In the genomic region with DNA sequence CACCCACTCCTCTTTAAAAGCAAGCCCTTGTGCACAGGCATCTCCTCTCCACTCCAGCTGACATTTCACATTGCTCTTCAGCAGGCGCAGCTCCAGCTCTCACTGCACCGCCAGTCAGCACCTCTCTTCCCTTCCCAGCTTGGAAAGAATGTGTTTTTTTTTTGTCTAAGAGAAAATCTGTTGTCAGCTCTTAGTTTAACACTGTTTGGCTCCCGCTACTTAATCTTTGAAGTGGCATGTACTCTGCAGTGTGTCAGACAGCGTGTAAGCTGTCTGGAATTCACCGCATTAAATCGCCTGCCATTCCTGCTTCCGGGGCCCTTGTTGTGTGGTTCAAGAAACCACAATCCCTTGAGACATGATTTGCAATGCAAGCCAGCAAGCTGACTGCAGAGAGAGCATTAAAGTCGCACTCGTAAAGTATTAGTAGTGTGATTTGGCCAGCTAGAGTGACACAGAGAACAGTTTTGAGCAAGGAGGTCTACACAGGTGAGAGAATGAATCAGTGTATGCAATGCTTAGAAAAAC, we compare ENCODE assay signal across 8 mouse cellular contexts.
DNase-seq lines count a peak whose midpoint lies in the region; ATAC-seq and TF ChIP-seq lines count a peak whose summit lies in the region.

No protein-coding gene starts in this region.

- intact Hi-C loops in gastrocnemius, postnatal 14 days (cut with DNase I; ENCODE audit: low total_unique reads): no loop called here

- no peaks in the 10 kb centered on the region for H3K36me3 ChIP-seq in heart, embryonic 10.5 days
- H3K36me3 ChIP-seq in stomach, embryonic 16.5 days (ENCODE audit: control insufficient read depth, insufficient read depth, low read length): no peaks in the 10 kb centered on the region
- no peaks in the 10 kb centered on the region for H3K36me3 ChIP-seq in stomach, postnatal 0 days (ENCODE audit: control insufficient read depth, insufficient read depth, low read length)
- H3K36me3 ChIP-seq in hindbrain, embryonic 16.5 days (ENCODE audit: control insufficient read depth, insufficient read depth, low read length): no peaks in the 10 kb centered on the region

- H3K27me3 ChIP-seq in heart, embryonic 10.5 days (ENCODE audit: insufficient read depth, poor library complexity, severe bottlenecking): no peaks in the 10 kb centered on the region
- H3K27me3 ChIP-seq in stomach, embryonic 16.5 days (ENCODE audit: control insufficient read depth, insufficient read depth, low read length): no peaks in the 10 kb centered on the region
- H3K27me3 ChIP-seq in stomach, postnatal 0 days (ENCODE audit: control insufficient read depth, insufficient read depth, low read length): no peaks in the 10 kb centered on the region
- H3K27me3 ChIP-seq in hindbrain, embryonic 16.5 days (replicated peaks; ENCODE audit: control insufficient read depth, insufficient read depth, low read length): no peaks in the 10 kb centered on the region

- peak; percentile 77 for DNase-seq in heart, embryonic 10.5 days (ENCODE audit: low spot score)
- DNase-seq in heart, adult 18-20 months: no peak
- DNase-seq in stomach, postnatal 0 days (ENCODE audit: low spot score): no peak
- peak; percentile 1 for DNase-seq in yolk sac, embryonic 10.5 days (ENCODE audit: low spot score)
- DNase-seq in spleen, postnatal 4 days (ENCODE audit: low spot score in 2 of 2): no peak
- DNase-seq in gastrocnemius, postnatal 14 days: no peak

- H3K27ac ChIP-seq in heart, embryonic 10.5 days: no peak overlapping the region
- no peak overlapping the region for H3K27ac ChIP-seq in stomach, embryonic 16.5 days (ENCODE audit: low read length)
- no peak overlapping the region for H3K27ac ChIP-seq in stomach, postnatal 0 days (replicated peaks)
- H3K27ac ChIP-seq in hindbrain, embryonic 16.5 days (ENCODE audit: low read depth, low read length): peak overlapping the region; percentile 54; the same call in 1 of the 2 replicates

- no peaks in the 10 kb centered on the region for H3K9me3 ChIP-seq in heart, embryonic 10.5 days
- no peaks in the 10 kb centered on the region for H3K9me3 ChIP-seq in stomach, embryonic 16.5 days (replicated peaks; ENCODE audit: control insufficient read depth, low read length)
- no peaks in the 10 kb centered on the region for H3K9me3 ChIP-seq in stomach, postnatal 0 days (ENCODE audit: control insufficient read depth, low read length)
- no peaks in the 10 kb centered on the region for H3K9me3 ChIP-seq in hindbrain, embryonic 16.5 days (ENCODE audit: control insufficient read depth, low read length)

- peak overlapping the region; percentile 13; the same call in 1 of the 2 replicates for H3K4me2 ChIP-seq in stomach, embryonic 16.5 days (ENCODE audit: low read depth, low read length)
- H3K4me2 ChIP-seq in stomach, postnatal 0 days (replicated peaks; ENCODE audit: low read depth): no peak overlapping the region
- peak overlapping the region; percentile 46 for H3K4me2 ChIP-seq in hindbrain, embryonic 16.5 days (ENCODE audit: low read length)

- no peaks in the 10 kb centered on the region for H3K4me1 ChIP-seq in heart, embryonic 10.5 days
- no peaks in the 10 kb centered on the region for H3K4me1 ChIP-seq in stomach, embryonic 16.5 days (ENCODE audit: control insufficient read depth, insufficient read depth, low read length)
- H3K4me1 ChIP-seq in stomach, postnatal 0 days (replicated peaks; ENCODE audit: control insufficient read depth, insufficient read depth): no peaks in the 10 kb centered on the region
- peaks cover 3% of the 10 kb centered on the region; the same call in 1 of the 2 replicates for H3K4me1 ChIP-seq in hindbrain, embryonic 16.5 days (ENCODE audit: control insufficient read depth, insufficient read depth, low read depth, low read length)

- TF ChIP-seq CTCF in stomach, postnatal 0 days (IDR thresholded peaks at IDR 0.05; ENCODE audit: low read depth): no peak

- WGBS in heart, embryonic 10.5 days: 16% methylated on average over 9 of the region's 9 CpGs
- 33% methylated on average over 9 of the region's 9 CpGs for WGBS in stomach, embryonic 16.5 days
- 26% methylated on average over 9 of the region's 9 CpGs for WGBS in stomach, postnatal 0 days
- WGBS in hindbrain, embryonic 16.5 days: 26% methylated on average over 9 of the region's 9 CpGs

- no peak overlapping the region for H3K9ac ChIP-seq in stomach, embryonic 16.5 days (ENCODE audit: low read length)
- H3K9ac ChIP-seq in stomach, postnatal 0 days (ENCODE audit: low read length): no peak overlapping the region
- H3K9ac ChIP-seq in hindbrain, embryonic 16.5 days (ENCODE audit: low read depth, low read length): 0 out of 2 replicates have a peak overlapping the region, but pooled peaks have one; percentile 0

- TF ChIP-seq EP300 in stomach, postnatal 0 days (optimal IDR thresholded peaks at IDR 0.05): no peak

- H3K4me3 ChIP-seq in heart, embryonic 10.5 days: no peak overlapping the region
- H3K4me3 ChIP-seq in stomach, embryonic 16.5 days (replicated peaks; ENCODE audit: low read length): no peak overlapping the region
- H3K4me3 ChIP-seq in stomach, postnatal 0 days (ENCODE audit: low read depth, low read length): no peak overlapping the region
- 0 out of 2 replicates have a peak overlapping the region, but pooled peaks have one; percentile 11 for H3K4me3 ChIP-seq in hindbrain, embryonic 16.5 days (ENCODE audit: low read length)

- ATAC-seq in stomach, embryonic 16.5 days (ENCODE audit: insufficient read depth, low FRiP score): peak; percentile 29; the same call in 1 of the 2 replicates
- ATAC-seq in stomach, postnatal 0 days (ENCODE audit: low FRiP score, low TSS enrichment): no peak
- ATAC-seq in hindbrain, embryonic 16.5 days: peak; percentile 76

Comparison
In these comparisons a context has a peak if more than half of its experiments do, and no peak if none do; other contexts are left out.
1. DNase-seq: peak in heart, embryonic 10.5 days (single experiment) and yolk sac, embryonic 10.5 days (single experiment); none in heart, adult 18-20 months (0 of 2), stomach, postnatal 0 days (single experiment), spleen, postnatal 4 days (0 of 2) and gastrocnemius, postnatal 14 days (single experiment).